Mouse (Mus musculus): ENCODE measurements around the gene Tac2. TPM values are rescaled to one million over a fixed set of nuclear protein-coding genes. Genes with fewer than 3 reads are reported as not detected.

Gene Tac2
- polyA plus RNA-seq, 1 experiment from 2014 or later, result not detected

GRCm38 (mm10) chr10:127730285-127730932 lies 6.1 kb downstream of the Tac2 start:
- Histone ChIP-seq H3K4me1 (no peaks in the 10 kb centered on the region), H3K4me3 (no peak overlapping the region), H3K9ac (no peak overlapping the region), H3K36me3 (no peaks in the 10 kb centered on the region), H3K4me2 (no peak overlapping the region), H3K9me3 (no peaks in the 10 kb centered on the region), H3K27me3 (no peaks in the 10 kb centered on the region), H3K27ac (no peak overlapping the region)
- 69% methylated on average over 11 of the region's 11 CpGs for WGBS
- ATAC-seq (ENCODE audit: borderline replicate concordance, extremely low read depth, low FRiP score, low TSS enrichment), result no peak

- no peak overlapping the region for H3K27ac ChIP-seq
- no peaks in the 10 kb centered on the region for H3K36me3 ChIP-seq
- H3K9ac ChIP-seq, result no peak overlapping the region
- H3K27me3 ChIP-seq, result no peaks in the 10 kb centered on the region
- no peak overlapping the region for H3K4me3 ChIP-seq
- ATAC-seq (ENCODE audit: borderline replicate concordance, extremely low read depth, low FRiP score, low TSS enrichment), result no peak
- no peak overlapping the region for H3K4me2 ChIP-seq
- H3K9me3 ChIP-seq, result no peaks in the 10 kb centered on the region
- WGBS, result 40% methylated on average over 9 of the region's 9 CpGs
- H3K4me1 ChIP-seq, result no peaks in the 10 kb centered on the region
Measured at GRCm38 (mm10) chr10:127730933-127731310, 6.6 kb downstream of the Tac2 start.

GRCm38 (mm10) chr10:127731397-127731796 lies 7.1 kb downstream of the Tac2 start:
- Histone ChIP-seq H3K36me3 (no peaks in the 10 kb centered on the region), H3K4me2 (no peak overlapping the region), H3K9me3 (no peaks in the 10 kb centered on the region), H3K27ac (no peak overlapping the region), H3K27me3 (no peaks in the 10 kb centered on the region), H3K4me1 (no peaks in the 10 kb centered on the region), H3K4me3 (no peak overlapping the region), H3K9ac (no peak overlapping the region)
- ATAC-seq (ENCODE audit: borderline replicate concordance, extremely low read depth, low FRiP score, low TSS enrichment), result no peak
- WGBS, result 22% methylated on average over 5 of the region's 5 CpGs

- no peaks in the 10 kb centered on the region for H3K27me3 ChIP-seq
- 33% methylated on average over 5 of the region's 5 CpGs for WGBS
- 0 out of 2 replicates have a peak, but pooled peaks cover 6% of the 10 kb centered on the region for H3K4me1 ChIP-seq
- ATAC-seq (ENCODE audit: borderline replicate concordance, extremely low read depth, low FRiP score, low TSS enrichment), result no peak
- no peak overlapping the region for H3K4me3 ChIP-seq
- no peak overlapping the region for H3K9ac ChIP-seq
- H3K36me3 ChIP-seq, result no peaks in the 10 kb centered on the region
- no peak overlapping the region for H3K27ac ChIP-seq
- no peak overlapping the region for H3K4me2 ChIP-seq
- no peaks in the 10 kb centered on the region for H3K9me3 ChIP-seq
Measured at GRCm38 (mm10) chr10:127734434-127734833, 10.2 kb downstream of the Tac2 start.

GRCm38 (mm10) chr10:127736266-127736665 lies 12.0 kb downstream of the Tac2 start:
- Histone ChIP-seq H3K27ac (no peak overlapping the region), H3K9me3 (no peaks in the 10 kb centered on the region), H3K4me1 (peaks cover 14% of the 10 kb centered on the region), H3K36me3 (peaks cover under 1% of the 10 kb centered on the region; the same call in 1 of the 2 replicates), H3K9ac (no peak overlapping the region), H3K27me3 (no peaks in the 10 kb centered on the region), H3K4me3 (no peak overlapping the region), H3K4me2 (no peak overlapping the region)
- ATAC-seq (ENCODE audit: borderline replicate concordance, extremely low read depth, low FRiP score, low TSS enrichment), result no peak
- WGBS, result 66% methylated on average over 2 of the region's 2 CpGs

GRCm38 (mm10) chr10:127736916-127737315 lies 12.6 kb downstream of the Tac2 start:
- H3K27ac ChIP-seq, result no peak overlapping the region
- no peaks in the 10 kb centered on the region for H3K27me3 ChIP-seq
- H3K9ac ChIP-seq, result no peak overlapping the region
- no peak overlapping the region for H3K4me3 ChIP-seq
- peaks cover 14% of the 10 kb centered on the region for H3K4me1 ChIP-seq
- H3K36me3 ChIP-seq, result peaks cover 7% of the 10 kb centered on the region
- no peak for ATAC-seq (ENCODE audit: borderline replicate concordance, extremely low read depth, low FRiP score, low TSS enrichment)
- no peaks in the 10 kb centered on the region for H3K9me3 ChIP-seq
- WGBS, result 49% methylated on average over 4 of the region's 4 CpGs
- H3K4me2 ChIP-seq, result no peak overlapping the region

DNA sequence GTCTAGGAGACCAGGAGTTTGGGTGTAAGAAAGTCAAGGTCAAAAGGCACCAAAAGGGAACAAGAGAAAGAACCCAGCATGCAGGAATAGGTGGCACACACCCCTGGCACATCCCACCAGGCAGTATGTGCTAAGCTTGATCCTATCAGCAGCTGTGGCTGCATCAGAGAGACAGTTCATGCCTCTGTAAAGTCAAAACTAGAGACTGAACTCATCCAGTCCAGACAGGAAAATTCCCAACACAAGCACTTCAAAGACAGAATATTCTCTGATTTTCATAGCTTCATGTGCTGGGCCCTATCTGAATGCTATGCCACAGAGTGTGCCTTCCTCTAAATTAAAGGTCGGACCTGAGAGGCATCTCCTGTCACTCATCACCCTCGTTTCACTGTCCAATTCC lies 13.3 kb downstream of the Tac2 start:
- H3K27ac ChIP-seq, result peak overlapping the region; percentile 25; the same call in 1 of the 2 replicates
- H3K36me3 ChIP-seq, result peaks cover 13% of the 10 kb centered on the region
- H3K4me3 ChIP-seq, result no peak overlapping the region
- no peak overlapping the region for H3K9ac ChIP-seq
- no peaks in the 10 kb centered on the region for H3K27me3 ChIP-seq
- WGBS, result 21% methylated on average over 2 of the region's 2 CpGs
- H3K4me1 ChIP-seq, result peaks cover 14% of the 10 kb centered on the region
- H3K9me3 ChIP-seq, result no peaks in the 10 kb centered on the region
- H3K4me2 ChIP-seq, result no peak overlapping the region
- no peak for ATAC-seq (ENCODE audit: borderline replicate concordance, extremely low read depth, low FRiP score, low TSS enrichment)

- no peaks in the 10 kb centered on the region for H3K9me3 ChIP-seq
- no peak overlapping the region for H3K9ac ChIP-seq
- 34% methylated on average over 13 of the region's 13 CpGs for WGBS
- peaks cover 14% of the 10 kb centered on the region for H3K4me1 ChIP-seq
- peak overlapping the region; percentile 58 for H3K4me2 ChIP-seq
- no peak for ATAC-seq (ENCODE audit: borderline replicate concordance, extremely low read depth, low FRiP score, low TSS enrichment)
- 0 out of 2 replicates have a peak overlapping the region, but pooled peaks have one; percentile 7 for H3K27ac ChIP-seq
- H3K36me3 ChIP-seq, result peaks cover 21% of the 10 kb centered on the region
- no peaks in the 10 kb centered on the region for H3K27me3 ChIP-seq
- H3K4me3 ChIP-seq, result peak overlapping the region; percentile 92; the same call in 1 of the 2 replicates
Measured at GRCm38 (mm10) chr10:127738151-127738882, 14.0 kb downstream of the Tac2 start.

DNA sequence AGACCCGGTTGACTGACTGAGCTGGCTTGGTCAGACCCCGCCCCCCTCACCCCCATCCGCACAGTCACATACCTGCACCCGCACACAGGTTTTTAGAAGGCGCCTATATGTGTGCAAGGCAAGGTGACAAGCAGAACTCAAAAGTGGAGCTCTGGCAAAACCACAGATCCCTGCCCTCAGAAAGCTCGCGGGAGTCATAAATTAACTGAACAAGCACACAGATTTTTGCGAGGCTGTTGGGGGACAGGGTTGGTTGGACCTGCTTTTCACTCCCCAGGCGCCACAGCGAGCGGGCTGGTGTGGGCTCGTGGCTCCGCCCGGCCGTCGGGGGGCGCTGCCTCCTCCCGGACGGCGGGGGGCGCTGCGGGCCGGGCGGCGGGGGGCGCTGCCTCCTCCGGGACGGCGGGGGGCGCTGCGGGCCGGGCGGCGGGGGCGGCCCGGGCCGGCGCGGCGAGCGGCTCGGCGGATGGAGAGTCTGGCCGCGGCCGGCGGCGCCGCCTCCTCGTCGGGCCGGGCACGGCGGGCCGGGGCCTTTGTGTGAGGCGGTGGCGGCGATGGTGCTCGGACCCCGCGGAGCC lies 14.9 kb downstream of the Tac2 start, which contains the start of gene Zbtb39:
Gene Zbtb39 (plus strand): TSS at position 456 of the 578 bp plus-strand sequence.
- Histone ChIP-seq H3K27ac (peak within 1 kb of the TSS; percentile 79), H3K36me3 (peaks cover 29% of the 10 kb centered on the region), H3K27me3 (no peaks in the 10 kb centered on the region), H3K9ac (peak within 1 kb of the TSS; percentile 96), H3K4me1 (peaks cover 14% of the 10 kb centered on the region), H3K4me3 (peak within 1 kb of the TSS; percentile 92), H3K9me3 (no peaks in the 10 kb centered on the region), H3K4me2 (peak within 1 kb of the TSS; percentile 58)
- under 1% methylated on average over 42 of the region's 61 CpGs for WGBS
- peak; percentile 85 for ATAC-seq (ENCODE audit: borderline replicate concordance, extremely low read depth, low FRiP score, low TSS enrichment)

GRCm38 (mm10) chr10:127739661-127740161 lies 15.4 kb downstream of the Tac2 start:
- WGBS, result under 1% methylated on average over 28 of the region's 55 CpGs
- H3K36me3 ChIP-seq, result peaks cover 35% of the 10 kb centered on the region
- no peaks in the 10 kb centered on the region for H3K27me3 ChIP-seq
- peak; percentile 62 for ATAC-seq (ENCODE audit: borderline replicate concordance, extremely low read depth, low FRiP score, low TSS enrichment)
- peak overlapping the region; percentile 79 for H3K27ac ChIP-seq
- H3K9ac ChIP-seq, result peak overlapping the region; percentile 96
- peaks cover 14% of the 10 kb centered on the region for H3K4me1 ChIP-seq
- no peaks in the 10 kb centered on the region for H3K9me3 ChIP-seq
- H3K4me3 ChIP-seq, result peak overlapping the region; percentile 92
- H3K4me2 ChIP-seq, result peak overlapping the region; percentile 58

- H3K27ac ChIP-seq, result no peak overlapping the region
- no peak overlapping the region for H3K4me3 ChIP-seq
- no peak for ATAC-seq (ENCODE audit: borderline replicate concordance, extremely low read depth, low FRiP score, low TSS enrichment)
- no peak overlapping the region for H3K9ac ChIP-seq
- H3K36me3 ChIP-seq, result peaks cover 55% of the 10 kb centered on the region
- H3K9me3 ChIP-seq, result no peaks in the 10 kb centered on the region
- no peaks in the 10 kb centered on the region for H3K27me3 ChIP-seq
- 66% methylated on average over 5 of the region's 5 CpGs for WGBS
- H3K4me1 ChIP-seq, result peaks cover 14% of the 10 kb centered on the region
- no peak overlapping the region for H3K4me2 ChIP-seq
Measured at GRCm38 (mm10) chr10:127744661-127745060, 20.4 kb downstream of the Tac2 start.

- H3K4me3 ChIP-seq, result no peak overlapping the region
- WGBS, result 73% methylated on average over 5 of the region's 5 CpGs
- no peaks in the 10 kb centered on the region for H3K27me3 ChIP-seq
- H3K36me3 ChIP-seq, result peaks cover 55% of the 10 kb centered on the region
- H3K4me1 ChIP-seq, result peaks cover 6% of the 10 kb centered on the region; the same call in 1 of the 2 replicates
- H3K27ac ChIP-seq, result no peak overlapping the region
- no peak overlapping the region for H3K9ac ChIP-seq
- no peak for ATAC-seq (ENCODE audit: borderline replicate concordance, extremely low read depth, low FRiP score, low TSS enrichment)
- H3K4me2 ChIP-seq, result no peak overlapping the region
- H3K9me3 ChIP-seq, result no peaks in the 10 kb centered on the region
Measured at GRCm38 (mm10) chr10:127745886-127746285, 21.6 kb downstream of the Tac2 start.

All from lung, embryonic 15.5 days (tissue).